Mouse (Mus musculus) retina, adult 2 months (tissue): ENCODE results near the gene Cryz.

Experiments
- DNase-seq: peaks from one replicate; pipeline ENCODE4 v3.0.0-alpha.2; 2012; ENCODE audit warnings: low read depth, low spot score

Gene Cryz

GRCm38 (mm10) chr3:154671013-154671412, 74.5 kb downstream of the Cryz start:
- DNase-seq = no peak
